Mouse (Mus musculus): Measurements from ENCODE around the gene Yeats2.

Gene Yeats2

DNA sequence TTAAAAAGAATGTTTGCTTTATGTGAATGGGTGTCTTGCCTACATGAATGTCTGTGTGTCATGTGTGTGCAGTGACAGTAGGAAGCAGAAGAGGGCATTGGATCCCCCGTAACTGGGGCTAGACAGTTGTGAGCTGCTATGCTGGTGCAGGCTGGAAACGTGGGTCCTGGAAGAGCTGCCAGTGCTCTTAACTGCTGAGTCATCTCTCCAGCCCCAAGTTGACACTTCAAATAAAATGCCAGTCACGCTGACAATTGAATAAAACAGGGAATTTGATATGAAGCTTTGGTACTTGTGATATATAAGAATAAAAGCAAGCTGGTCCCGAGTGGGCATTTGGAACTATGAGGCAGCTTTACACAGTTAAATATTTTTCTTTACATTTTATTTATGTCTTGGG, 139.4 kb downstream of the Yeats2 start:
- no peak for DNase-seq (ENCODE audit: extremely low spot score, low spot score)

Measured in neural tube, embryonic 10.5 days (tissue).